Mouse (Mus musculus) limb, embryonic 14.5 days (tissue): ENCODE results near the gene Gm28038. TPM values are rescaled to one million over a fixed set of nuclear protein-coding genes. Genes with fewer than 3 reads are reported as not detected.

ENCODE experiments used
- ATAC-seq: fragments of 200-750 bp; cut with Nextera tagmentation; 2 replicates; pipeline ENCODE4 v1.8.0; 2017; ENCODE audit warnings: low read depth, moderate number of reproducible peaks, moderate TSS enrichment; ENCODE audit not compliant: low FRiP score
- DNase-seq: peaks from one replicate; pipeline ENCODE4 v3.0.0-alpha.2; 2015; ENCODE audit warnings: low spot score
- H3K27ac ChIP-seq: fragments of 300-500 bp; sonication (generic); replicated peaks from 2 replicates; pipeline ENCODE4 v1.5.1; 2014; ENCODE audit warnings: low read depth, mild to moderate bottlenecking, low read length, moderate library complexity, mixed read lengths
- H3K27me3 ChIP-seq: fragments of 300-500 bp; sonication (generic); 2 replicates; pipeline ENCODE4 v1.6.1; 2014; ENCODE audit warnings: low read length, mixed read lengths; ENCODE audit not compliant: control insufficient read depth, insufficient read depth
- H3K36me3 ChIP-seq: fragments of 300-500 bp; sonication (generic); 2 replicates; pipeline ENCODE4 v1.6.1; 2014; ENCODE audit warnings: mild to moderate bottlenecking, low read length, moderate library complexity, mixed read lengths; ENCODE audit not compliant: control insufficient read depth, insufficient read depth
- H3K4me1 ChIP-seq: fragments of 300-500 bp; sonication (generic); 2 replicates; pipeline ENCODE4 v1.6.1; 2014; ENCODE audit warnings: antibody characterized with exemption, low read length, mixed read lengths; ENCODE audit not compliant: control insufficient read depth, insufficient read depth
- H3K4me2 ChIP-seq: fragments of 300-500 bp; sonication (generic); replicated peaks from 2 replicates; pipeline ENCODE4 v1.6.1; 2014; ENCODE audit warnings: low read depth, mild to moderate bottlenecking, low read length, moderate library complexity; ENCODE audit not compliant: severe bottlenecking
- H3K4me3 ChIP-seq: fragments of 300-500 bp; sonication (generic); replicated peaks from 2 replicates; pipeline ENCODE4 v1.5.1; 2014; ENCODE audit warnings: low read length
- H3K9ac ChIP-seq: fragments of 300-500 bp; sonication (generic); 2 replicates; pipeline ENCODE4 v1.6.1; 2014; ENCODE audit warnings: mild to moderate bottlenecking, low read depth, low read length, moderate library complexity; ENCODE audit not compliant: severe bottlenecking
- H3K9me3 ChIP-seq: fragments of 300-500 bp; sonication (generic); 2 replicates; pipeline ENCODE4 v1.6.1; 2016; ENCODE audit warnings: low read length; ENCODE audit not compliant: control insufficient read depth
- POLR2A ChIP-seq: fragments of 200-500 bp; IDR thresholded peaks from 2 replicates; pipeline ENCODE4 v1.8.0; 2012; ENCODE audit warnings: inconsistent platforms, mild to moderate bottlenecking, moderate library complexity, borderline replicate concordance; ENCODE audit not compliant: insufficient read depth, insufficient read length; ENCODE audit errors: extremely low read depth
- WGBS: fragments of 180-500 bp; shearing (Covaris S2); extraction: QIAGEN DNeasy Blood & Tissue Kit; methylation state at CpG from one replicate; pipeline ENCODE4 v1.1.7; 2014; 5-methylcytosine and 5-hydroxymethylcytosine counted together
- polyA plus RNA-seq, 2 experiments: library from polyadenylated mRNA; depleted of rRNA in 1 of 2; stranded (reverse) in 1 of 2; unstranded in 1 of 2; fragments of >200 nt; fragmentation: Nextera tagmentation in 1 of 2; extraction: Ambion mirVana in 1 of 2; gene quantifications; 2 replicates each; pipeline versions ENCODE4 v1.2.1 to v1.2.3; 2012 to 2014

Gene Gm28038
- polyA plus RNA-seq, 2 experiments = not detected

GRCm38 (mm10) chr2:30287027-30287373 lies 6.2 kb downstream of the Gm28038 start:
- ATAC-seq = no peak
- peak; percentile 45 for DNase-seq
- Histone ChIP-seq H3K4me2 (peak overlapping the region; percentile 94), H3K4me3 (peak overlapping the region; percentile 96), H3K4me1 (peaks cover 14% of the 10 kb centered on the region), H3K27ac (0 out of 2 replicates have a peak overlapping the region, but pooled peaks have one; percentile 61), H3K9ac (peak overlapping the region; percentile 88), H3K9me3 (no peaks in the 10 kb centered on the region), H3K36me3 (peaks cover 16% of the 10 kb centered on the region; the same call in 1 of the 2 replicates), H3K27me3 (no peaks in the 10 kb centered on the region)
- WGBS = under 1% methylated on average over 10 of the region's 10 CpGs
- no peak for TF ChIP-seq POLR2A

GRCm38 (mm10) chr2:30299525-30299924 lies 18.7 kb downstream of the Gm28038 start:
- H3K27me3 ChIP-seq = no peaks in the 10 kb centered on the region
- no peaks in the 10 kb centered on the region for H3K4me1 ChIP-seq
- H3K9me3 ChIP-seq = no peaks in the 10 kb centered on the region
- H3K9ac ChIP-seq = no peak overlapping the region
- H3K4me3 ChIP-seq = no peak overlapping the region
- no peak overlapping the region for H3K4me2 ChIP-seq
- DNase-seq = no peak
- TF ChIP-seq POLR2A = no peak
- H3K27ac ChIP-seq = no peak overlapping the region
- H3K36me3 ChIP-seq = peaks cover 82% of the 10 kb centered on the region
- no peak for ATAC-seq
- WGBS = 69% methylated on average over 3 of the region's 3 CpGs

GRCm38 (mm10) chr2:30299966-30300365 lies 19.1 kb downstream of the Gm28038 start:
- TF ChIP-seq POLR2A = no peak
- H3K9me3 ChIP-seq = no peaks in the 10 kb centered on the region
- no peak for ATAC-seq
- WGBS = 85% methylated on average over 5 of the region's 5 CpGs
- H3K27ac ChIP-seq = no peak overlapping the region
- no peak overlapping the region for H3K4me3 ChIP-seq
- H3K4me1 ChIP-seq = no peaks in the 10 kb centered on the region
- no peak for DNase-seq
- H3K4me2 ChIP-seq = no peak overlapping the region
- no peak overlapping the region for H3K9ac ChIP-seq
- peaks cover 87% of the 10 kb centered on the region for H3K36me3 ChIP-seq
- no peaks in the 10 kb centered on the region for H3K27me3 ChIP-seq

GRCm38 (mm10) chr2:30306087-30306486 lies 25.2 kb downstream of the Gm28038 start:
- TF ChIP-seq POLR2A = no peak
- no peak overlapping the region for H3K4me2 ChIP-seq
- H3K36me3 ChIP-seq = peaks cover 98% of the 10 kb centered on the region
- WGBS = 96% methylated on average over 7 of the region's 7 CpGs
- DNase-seq (no peak), ATAC-seq (no peak)
- H3K27me3 ChIP-seq = no peaks in the 10 kb centered on the region
- no peaks in the 10 kb centered on the region for H3K4me1 ChIP-seq
- no peak overlapping the region for H3K27ac ChIP-seq
- no peaks in the 10 kb centered on the region for H3K9me3 ChIP-seq
- H3K9ac ChIP-seq = no peak overlapping the region
- H3K4me3 ChIP-seq = no peak overlapping the region

DNA sequence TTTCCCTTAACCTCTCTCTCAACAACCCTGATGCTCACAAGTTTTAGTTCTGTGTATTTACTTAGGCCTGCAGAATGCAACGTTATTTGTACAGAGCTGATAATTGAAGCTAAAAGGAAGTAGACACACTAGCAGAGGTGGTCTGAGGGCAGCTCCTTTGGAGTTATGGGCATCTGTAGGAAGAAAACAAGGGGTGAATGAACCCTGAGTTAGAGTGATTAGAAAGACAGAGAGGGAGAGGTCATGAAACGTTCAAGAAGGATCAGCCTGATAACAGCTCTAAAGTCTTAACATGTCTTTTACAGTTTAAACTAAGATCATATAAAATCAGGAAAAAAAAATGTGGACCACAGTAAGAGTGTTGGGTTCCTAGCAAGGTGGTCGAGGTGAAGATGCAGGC lies 28.5 kb downstream of the Gm28038 start:
- DNase-seq (no peak), ATAC-seq (no peak)
- no peak overlapping the region for H3K27ac ChIP-seq
- H3K27me3 ChIP-seq = no peaks in the 10 kb centered on the region
- no peak for TF ChIP-seq POLR2A
- H3K4me1 ChIP-seq = no peaks in the 10 kb centered on the region
- no peak overlapping the region for H3K4me2 ChIP-seq
- no peak overlapping the region for H3K9ac ChIP-seq
- WGBS = 91% methylated on average over 3 of the region's 3 CpGs
- no peaks in the 10 kb centered on the region for H3K9me3 ChIP-seq
- H3K4me3 ChIP-seq = no peak overlapping the region
- H3K36me3 ChIP-seq = peaks cover 97% of the 10 kb centered on the region

GRCm38 (mm10) chr2:30311481-30311880 lies 30.6 kb downstream of the Gm28038 start:
- Histone ChIP-seq H3K27ac (no peak overlapping the region), H3K9me3 (no peaks in the 10 kb centered on the region), H3K4me2 (no peak overlapping the region), H3K36me3 (peaks cover 96% of the 10 kb centered on the region), H3K9ac (no peak overlapping the region), H3K27me3 (no peaks in the 10 kb centered on the region), H3K4me3 (no peak overlapping the region), H3K4me1 (no peaks in the 10 kb centered on the region)
- DNase-seq (no peak), ATAC-seq (no peak)
- 93% methylated on average over 2 of the region's 2 CpGs for WGBS
- TF ChIP-seq POLR2A = no peak
